Mouse (Mus musculus) hindbrain, postnatal 0 days (tissue): ENCODE results near the gene Ptpa. TPM values are rescaled to one million over a fixed set of nuclear protein-coding genes. Genes with fewer than 3 reads are reported as not detected.

Source experiments
- ATAC-seq: fragments of 200-750 bp; cut with Nextera tagmentation; 2 replicates; pipeline ENCODE4 v1.8.0; 2017; ENCODE audit warnings: mild to moderate bottlenecking, moderate TSS enrichment, moderate library complexity
- DNase-seq: peaks from one replicate; pipeline ENCODE4 v3.0.0-alpha.2; 2015; ENCODE audit warnings: low spot score
- H3K27ac ChIP-seq: fragments of 300-500 bp; sonication (generic); 2 replicates; pipeline ENCODE4 v1.5.1; 2014; ENCODE audit warnings: mild to moderate bottlenecking
- H3K27me3 ChIP-seq: fragments of 300-500 bp; sonication (generic); 2 replicates; pipeline ENCODE4 v1.6.1; 2014; ENCODE audit warnings: low read length, mixed read lengths; ENCODE audit not compliant: insufficient read depth
- H3K36me3 ChIP-seq: fragments of 300-500 bp; sonication (generic); 2 replicates; pipeline ENCODE4 v1.6.1; 2014; ENCODE audit warnings: low read length, mixed read lengths; ENCODE audit not compliant: insufficient read depth
- H3K4me1 ChIP-seq: fragments of 300-500 bp; sonication (generic); 2 replicates; pipeline ENCODE4 v1.6.1; 2014; ENCODE audit warnings: antibody characterized with exemption, low read length, mixed read lengths; ENCODE audit not compliant: insufficient read depth
- H3K4me2 ChIP-seq: fragments of 300-500 bp; sonication (generic); 2 replicates; pipeline ENCODE4 v1.6.1; 2014; ENCODE audit warnings: low read depth, mild to moderate bottlenecking, low read length, moderate library complexity, mixed read lengths
- H3K4me3 ChIP-seq: fragments of 300-500 bp; sonication (generic); 2 replicates; pipeline ENCODE4 v1.5.1; 2014; ENCODE audit warnings: low read length
- H3K9ac ChIP-seq: fragments of 300-500 bp; sonication (generic); replicated peaks from 2 replicates; pipeline ENCODE4 v1.6.1; 2014; ENCODE audit warnings: mild to moderate bottlenecking, low read length, moderate library complexity, mixed read lengths
- H3K9me3 ChIP-seq: fragments of 300-500 bp; sonication (generic); 2 replicates; pipeline ENCODE4 v1.6.1; 2016; ENCODE audit warnings: low read length, mixed read lengths
- CTCF ChIP-seq: IDR thresholded peaks from 2 replicates; pipeline ENCODE4 v1.5.1; 2016; ENCODE audit warnings: antibody characterized with exemption, control low read depth, low read depth
- WGBS: fragments of 180-500 bp; shearing (Covaris S2); extraction: QIAGEN DNeasy Blood & Tissue Kit; methylation state at CpG from one replicate; pipeline ENCODE4 v1.1.7; 2014; 5-methylcytosine and 5-hydroxymethylcytosine counted together
- polyA plus RNA-seq: library from polyadenylated mRNA; unstranded; fragments of >200 nt; fragmentation: Nextera tagmentation; extraction: Ambion mirVana; gene quantifications from 2 replicates; pipeline ENCODE4 v1.2.1, GENCODE M21; 2015
- total RNA-seq: library from RNA; depleted of rRNA; stranded (reverse); fragments of >200 nt; gene quantifications from 2 replicates; pipeline ENCODE4 v1.2.3, GENCODE M21; 2014

Gene Ptpa
- total and polyA plus RNA-seq, 2 experiments from 2014 or later, result 138 to 156 TPM

GRCm38 (mm10) chr2:30380564-30381376 is 35.1 kb upstream of the Ptpa start:
- DNase-seq (no peak), ATAC-seq (no peak)
- Histone ChIP-seq H3K9ac (no peak overlapping the region), H3K9me3 (no peaks in the 10 kb centered on the region), H3K27me3 (no peaks in the 10 kb centered on the region), H3K36me3 (peaks cover 71% of the 10 kb centered on the region), H3K4me1 (no peaks in the 10 kb centered on the region), H3K4me3 (no peak overlapping the region), H3K4me2 (no peak overlapping the region), H3K27ac (no peak overlapping the region)
- TF ChIP-seq CTCF, result no peak
- 92% methylated on average over 10 of the region's 10 CpGs for WGBS

- H3K9me3 ChIP-seq, result no peaks in the 10 kb centered on the region
- ATAC-seq (no peak), DNase-seq (no peak)
- 92% methylated on average over 4 of the region's 4 CpGs for WGBS
- H3K4me1 ChIP-seq, result no peaks in the 10 kb centered on the region
- no peaks in the 10 kb centered on the region for H3K27me3 ChIP-seq
- no peak overlapping the region for H3K9ac ChIP-seq
- no peak for TF ChIP-seq CTCF
- H3K4me2 ChIP-seq, result no peak overlapping the region
- H3K27ac ChIP-seq, result no peak overlapping the region
- H3K36me3 ChIP-seq, result peaks cover 66% of the 10 kb centered on the region
- H3K4me3 ChIP-seq, result no peak overlapping the region
Measured at GRCm38 (mm10) chr2:30381377-30381725, 34.5 kb upstream of the Ptpa start.

GRCm38 (mm10) chr2:30384814-30385213 is 31.0 kb upstream of the Ptpa start:
- H3K4me3 ChIP-seq, result no peak overlapping the region
- no peak for TF ChIP-seq CTCF
- no peaks in the 10 kb centered on the region for H3K4me1 ChIP-seq
- ATAC-seq (no peak), DNase-seq (no peak)
- H3K27ac ChIP-seq, result no peak overlapping the region
- 75% methylated on average over 5 of the region's 5 CpGs for WGBS
- H3K4me2 ChIP-seq, result no peak overlapping the region
- peaks cover 38% of the 10 kb centered on the region for H3K36me3 ChIP-seq
- no peak overlapping the region for H3K9ac ChIP-seq
- no peaks in the 10 kb centered on the region for H3K9me3 ChIP-seq
- no peaks in the 10 kb centered on the region for H3K27me3 ChIP-seq

- H3K27me3 ChIP-seq, result no peaks in the 10 kb centered on the region
- 86% methylated on average over 4 of the region's 4 CpGs for WGBS
- H3K36me3 ChIP-seq, result peaks cover 30% of the 10 kb centered on the region
Measured at GRCm38 (mm10) chr2:30385591-30385990, 30.2 kb upstream of the Ptpa start.

DNA sequence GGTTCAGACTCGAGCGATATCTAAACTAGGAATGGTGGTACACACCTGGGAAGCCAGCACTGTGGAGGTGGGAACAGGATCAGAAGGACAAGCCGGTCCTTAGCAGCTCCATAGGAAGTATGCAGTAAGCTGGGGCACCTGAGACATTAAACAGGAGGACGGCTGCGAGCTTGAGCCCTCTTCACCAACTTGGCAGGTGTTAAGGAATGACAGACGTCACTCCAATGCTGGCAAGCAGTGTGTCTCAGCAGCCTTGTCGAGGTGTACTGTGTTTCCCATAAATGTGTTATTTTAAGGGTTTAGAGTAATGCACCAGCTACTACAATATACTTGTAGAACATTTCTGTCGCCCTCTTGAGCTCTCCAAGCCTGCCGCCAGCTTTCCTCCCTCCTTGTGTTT is 28.9 kb upstream of the Ptpa start:
- Histone ChIP-seq H3K27ac (no peak overlapping the region), H3K27me3 (no peaks in the 10 kb centered on the region), H3K4me1 (no peaks in the 10 kb centered on the region), H3K9ac (no peak overlapping the region), H3K4me2 (no peak overlapping the region), H3K9me3 (no peaks in the 10 kb centered on the region), H3K4me3 (no peak overlapping the region), H3K36me3 (peaks cover 26% of the 10 kb centered on the region)
- DNase-seq (no peak), ATAC-seq (no peak)
- WGBS, result 87% methylated on average over 9 of the region's 9 CpGs
- no peak for TF ChIP-seq CTCF

More at GRCm38 (mm10) chr2:30385591-30385990, 30.2 kb upstream of the Ptpa start:
- Histone ChIP-seq H3K4me3 (no peak overlapping the region), H3K4me1 (no peaks in the 10 kb centered on the region), H3K4me2 (no peak overlapping the region), H3K9ac (no peak overlapping the region), H3K27ac (no peak overlapping the region), H3K9me3 (no peaks in the 10 kb centered on the region)
- DNase-seq (no peak), ATAC-seq (no peak)
- TF ChIP-seq CTCF, result no peak

- peak; percentile 11; the same call in 1 of the 2 replicates for TF ChIP-seq CTCF
Measured at GRCm38 (mm10) chr2:30389000-30389399, 26.8 kb upstream of the Ptpa start.

GRCm38 (mm10) chr2:30392114-30392576 is 23.7 kb upstream of the Ptpa start, which contains the start of gene Dolpp1:
Dolpp1 (plus strand) TSS chr2:30392254.
- Histone ChIP-seq H3K4me3 (peak within 1 kb of the TSS; percentile 60), H3K36me3 (peaks cover 10% of the 10 kb centered on the region), H3K27ac (peak within 1 kb of the TSS; percentile 89), H3K9me3 (no peaks in the 10 kb centered on the region), H3K27me3 (no peaks in the 10 kb centered on the region), H3K9ac (peak within 1 kb of the TSS; percentile 73), H3K4me2 (peak within 1 kb of the TSS; percentile 86), H3K4me1 (0 out of 2 replicates have a peak, but pooled peaks cover 8% of the 10 kb centered on the region)
- no peak for TF ChIP-seq CTCF
- ATAC-seq, result peak; percentile 98
- WGBS, result under 1% methylated on average over 40 of the region's 40 CpGs
- peak; percentile 99 for DNase-seq

More at GRCm38 (mm10) chr2:30389000-30389399, 26.8 kb upstream of the Ptpa start:
- ATAC-seq (no peak), DNase-seq (no peak)
- Histone ChIP-seq H3K4me2 (no peak overlapping the region), H3K4me3 (no peak overlapping the region), H3K4me1 (0 out of 2 replicates have a peak, but pooled peaks cover 8% of the 10 kb centered on the region), H3K27ac (no peak overlapping the region), H3K27me3 (no peaks in the 10 kb centered on the region), H3K36me3 (peaks cover 13% of the 10 kb centered on the region), H3K9ac (no peak overlapping the region), H3K9me3 (no peaks in the 10 kb centered on the region)
- WGBS, result 94% methylated on average over 2 of the region's 2 CpGs
